Mouse (Mus musculus) intestine, embryonic 15.5 days (tissue): ENCODE results near the gene Dydc1. TPM values are rescaled to one million over a fixed set of nuclear protein-coding genes. Genes with fewer than 3 reads are reported as not detected.

Experiments used
- ATAC-seq: fragments of 200-750 bp; cut with Nextera tagmentation; 2 replicates; pipeline ENCODE4 v1.8.0; 2017; ENCODE audit warnings: moderate TSS enrichment, moderate library complexity
- H3K27ac ChIP-seq: fragments of 300-500 bp; sonication (generic); 2 replicates; pipeline ENCODE4 v1.5.1; 2015; ENCODE audit warnings: mild to moderate bottlenecking, inconsistent platforms
- H3K27me3 ChIP-seq: fragments of 300-500 bp; sonication (generic); replicated peaks from 2 replicates; pipeline ENCODE4 v1.6.1; 2015; ENCODE audit warnings: inconsistent platforms
- H3K36me3 ChIP-seq: fragments of 300-500 bp; sonication (generic); 2 replicates; pipeline ENCODE4 v1.6.1; 2015; ENCODE audit warnings: inconsistent platforms
- H3K4me1 ChIP-seq: fragments of 300-500 bp; sonication (generic); replicated peaks from 2 replicates; pipeline ENCODE4 v1.6.1; 2015; ENCODE audit warnings: inconsistent platforms
- H3K4me2 ChIP-seq: fragments of 300-500 bp; sonication (generic); replicated peaks from 2 replicates; pipeline ENCODE4 v1.6.1; 2015; ENCODE audit warnings: mild to moderate bottlenecking, inconsistent platforms
- H3K4me3 ChIP-seq: fragments of 300-500 bp; sonication (generic); replicated peaks from 2 replicates; pipeline ENCODE4 v1.5.1; 2015; ENCODE audit warnings: inconsistent platforms
- H3K9ac ChIP-seq: fragments of 300-500 bp; sonication (generic); 2 replicates; pipeline ENCODE4 v1.6.1; 2015; ENCODE audit warnings: inconsistent platforms
- H3K9me3 ChIP-seq: fragments of 300-500 bp; sonication (generic); 2 replicates; pipeline ENCODE4 v1.6.1; 2016; ENCODE audit warnings: inconsistent platforms
- WGBS: fragments of 180-500 bp; shearing (Covaris S2); methylation state at CpG from one replicate; pipeline ENCODE4 v1.1.7; 2015; 5-methylcytosine and 5-hydroxymethylcytosine counted together
- polyA plus RNA-seq: library from polyadenylated mRNA; unstranded; fragments of >200 nt; fragmentation: Nextera tagmentation; extraction: Ambion mirVana; gene quantifications from 2 replicates; pipeline ENCODE4 v1.2.1, GENCODE M21; 2015

Gene Dydc1
- polyA plus RNA-seq, 1 experiment from 2014 or later, result not detected

DNA sequence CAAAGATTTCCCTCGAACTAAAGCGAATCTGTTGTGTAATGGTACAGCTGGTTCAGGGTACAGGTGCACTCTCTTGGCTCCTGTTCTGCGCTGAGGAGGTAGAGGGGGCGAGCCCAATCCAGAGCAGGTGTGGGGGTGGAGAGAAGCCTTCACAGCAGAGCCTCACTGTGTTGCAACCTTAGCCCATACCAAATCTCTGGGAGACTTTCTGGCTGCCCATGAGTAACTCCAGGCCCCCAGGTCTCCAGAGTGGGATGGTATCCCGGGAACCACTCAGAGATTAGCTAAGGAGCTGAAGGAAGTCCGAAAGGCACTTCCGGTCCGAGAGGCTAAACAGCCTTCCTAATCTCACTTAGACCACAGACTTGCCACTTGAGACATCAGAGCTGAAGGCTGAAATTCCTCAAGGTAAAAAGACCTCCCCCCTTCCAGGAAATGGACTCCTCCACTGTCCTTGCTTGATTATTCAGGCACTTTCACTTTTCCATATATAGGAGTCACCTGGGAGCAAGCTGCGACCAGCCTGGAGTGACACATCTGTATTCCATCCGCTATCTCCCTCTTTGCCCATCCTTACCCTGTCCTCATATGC lies 32.2 kb downstream of the Dydc1 start, which contains the start of gene Mat1a:
Gene Mat1a, plus strand, starts transcription at position 183 of the 592 bp plus-strand sequence.
- no peak within 1 kb of the TSS for H3K27ac ChIP-seq
- H3K4me3 ChIP-seq, result no peak within 1 kb of the TSS
- H3K4me2 ChIP-seq, result no peak within 1 kb of the TSS
- ATAC-seq, result peak; percentile 77
- no peaks in the 10 kb centered on the region for H3K36me3 ChIP-seq
- whole genome bisulfite sequencing, result 64% methylated on average over 10 of the region's 10 CpGs
- no peaks in the 10 kb centered on the region for H3K27me3 ChIP-seq
- H3K9me3 ChIP-seq, result no peaks in the 10 kb centered on the region
- H3K9ac ChIP-seq, result no peak within 1 kb of the TSS
- H3K4me1 ChIP-seq, result no peaks in the 10 kb centered on the region

DNA sequence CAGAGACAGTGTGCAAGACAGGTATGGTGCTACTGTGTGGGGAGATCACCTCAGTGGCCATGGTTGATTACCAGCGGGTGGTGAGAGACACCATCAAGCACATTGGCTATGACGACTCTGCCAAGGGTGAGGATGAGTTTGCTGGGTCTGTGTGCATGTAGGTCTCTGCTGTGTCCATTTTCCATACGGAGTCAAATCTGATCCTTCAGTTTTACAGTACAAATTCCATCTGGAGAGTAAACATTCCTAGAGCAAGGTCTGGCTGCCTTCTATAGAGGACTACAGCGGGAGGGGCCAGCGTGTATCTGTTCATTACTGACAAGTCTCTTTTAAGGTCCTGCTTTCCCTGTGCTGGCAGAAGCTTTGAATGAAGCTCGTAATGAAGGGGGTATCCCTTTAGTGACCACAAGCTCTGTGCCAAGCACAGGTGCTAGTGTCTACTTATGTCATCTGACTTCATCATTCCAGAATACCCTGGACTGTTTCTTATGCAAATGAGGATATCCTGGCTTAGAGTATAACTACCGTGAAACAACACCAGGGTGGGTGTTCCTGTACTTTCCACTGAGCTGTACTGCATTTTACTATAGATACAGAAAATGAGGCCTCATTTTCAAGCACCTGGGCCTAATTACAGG lies 38.4 kb downstream of the Dydc1 start:
- 83% methylated on average over 7 of the region's 7 CpGs for WGBS
- Histone ChIP-seq H3K4me1 (no peaks in the 10 kb centered on the region), H3K27me3 (no peaks in the 10 kb centered on the region), H3K9ac (no peak overlapping the region), H3K9me3 (no peaks in the 10 kb centered on the region), H3K36me3 (no peaks in the 10 kb centered on the region), H3K4me3 (no peak overlapping the region), H3K27ac (no peak overlapping the region), H3K4me2 (no peak overlapping the region)
- no peak for ATAC-seq

DNA sequence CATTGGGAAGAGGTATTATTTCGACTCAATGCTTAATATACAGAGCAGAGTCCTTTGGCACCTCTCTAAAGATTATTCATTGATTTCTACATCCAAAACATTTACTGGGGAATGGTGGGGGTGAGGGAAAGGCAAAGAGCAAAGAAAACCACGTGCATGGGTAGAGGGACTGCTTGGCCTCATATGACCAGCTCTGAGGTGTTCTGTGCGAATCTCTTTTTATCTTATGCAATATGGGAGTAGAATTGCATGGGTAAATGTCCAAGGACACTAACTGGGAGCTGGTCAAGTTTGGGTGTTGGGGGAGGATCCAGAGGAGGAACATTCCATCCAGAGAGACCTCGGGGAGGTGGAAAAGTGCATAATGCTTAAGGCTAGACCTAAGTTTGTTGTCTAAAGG lies 40.2 kb downstream of the Dydc1 start:
- 74% methylated on average over 4 of the region's 4 CpGs for WGBS
- H3K27ac ChIP-seq, result no peak overlapping the region
- no peaks in the 10 kb centered on the region for H3K4me1 ChIP-seq
- H3K27me3 ChIP-seq, result no peaks in the 10 kb centered on the region
- no peak overlapping the region for H3K4me3 ChIP-seq
- no peak for ATAC-seq
- H3K36me3 ChIP-seq, result no peaks in the 10 kb centered on the region
- no peak overlapping the region for H3K4me2 ChIP-seq
- no peak overlapping the region for H3K9ac ChIP-seq
- H3K9me3 ChIP-seq, result no peaks in the 10 kb centered on the region

DNA sequence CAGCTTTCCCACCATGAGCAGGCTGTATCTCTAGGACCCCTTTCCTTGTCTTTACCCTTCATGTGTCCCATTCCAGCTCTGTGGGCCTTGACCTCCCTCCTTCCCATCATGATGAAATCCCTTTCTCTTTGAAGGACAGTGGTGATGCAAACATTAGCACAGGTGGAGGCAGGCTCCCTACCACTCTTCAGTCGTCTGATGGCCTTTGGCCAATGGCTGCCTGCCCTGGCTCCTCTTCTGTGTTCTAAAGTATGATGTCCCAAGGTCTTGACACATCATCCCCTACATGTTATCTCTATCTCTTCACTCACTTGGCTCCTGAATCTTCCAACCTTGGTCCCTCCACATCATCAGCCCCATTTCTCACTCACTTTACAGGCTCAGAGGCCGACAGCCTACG lies 43.6 kb downstream of the Dydc1 start:
- Histone ChIP-seq H3K36me3 (no peaks in the 10 kb centered on the region), H3K9me3 (no peaks in the 10 kb centered on the region), H3K27me3 (no peaks in the 10 kb centered on the region), H3K27ac (no peak overlapping the region), H3K9ac (no peak overlapping the region), H3K4me2 (no peak overlapping the region), H3K4me3 (no peak overlapping the region), H3K4me1 (no peaks in the 10 kb centered on the region)
- ATAC-seq, result no peak
- 81% methylated on average over 3 of the region's 3 CpGs for WGBS

DNA sequence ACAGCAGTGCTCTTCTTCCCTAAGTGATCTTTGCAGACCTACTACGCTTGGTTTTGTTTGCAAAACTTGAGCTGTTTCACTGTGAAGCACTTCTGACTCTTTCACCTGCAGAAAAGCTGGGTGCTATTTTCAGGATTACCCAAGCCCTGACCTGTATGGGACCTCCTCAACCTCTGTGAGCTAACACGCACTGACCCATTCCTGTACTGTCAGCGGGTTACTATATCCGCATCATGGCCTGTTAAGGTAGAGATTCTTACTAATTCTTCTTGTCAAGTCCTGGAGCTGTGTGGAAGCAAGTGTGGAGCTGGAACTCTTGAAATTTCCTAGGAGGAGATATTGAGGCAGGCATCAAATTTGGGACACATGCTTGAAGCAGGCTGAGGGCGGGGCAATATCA lies 52.0 kb downstream of the Dydc1 start:
- WGBS, result 83% methylated on average over 5 of the region's 5 CpGs
- no peaks in the 10 kb centered on the region for H3K27me3 ChIP-seq
- H3K27ac ChIP-seq, result no peak overlapping the region
- H3K36me3 ChIP-seq, result no peaks in the 10 kb centered on the region
- no peak overlapping the region for H3K9ac ChIP-seq
- no peaks in the 10 kb centered on the region for H3K9me3 ChIP-seq
- no peaks in the 10 kb centered on the region for H3K4me1 ChIP-seq
- no peak overlapping the region for H3K4me2 ChIP-seq
- H3K4me3 ChIP-seq, result no peak overlapping the region
- no peak for ATAC-seq

DNA sequence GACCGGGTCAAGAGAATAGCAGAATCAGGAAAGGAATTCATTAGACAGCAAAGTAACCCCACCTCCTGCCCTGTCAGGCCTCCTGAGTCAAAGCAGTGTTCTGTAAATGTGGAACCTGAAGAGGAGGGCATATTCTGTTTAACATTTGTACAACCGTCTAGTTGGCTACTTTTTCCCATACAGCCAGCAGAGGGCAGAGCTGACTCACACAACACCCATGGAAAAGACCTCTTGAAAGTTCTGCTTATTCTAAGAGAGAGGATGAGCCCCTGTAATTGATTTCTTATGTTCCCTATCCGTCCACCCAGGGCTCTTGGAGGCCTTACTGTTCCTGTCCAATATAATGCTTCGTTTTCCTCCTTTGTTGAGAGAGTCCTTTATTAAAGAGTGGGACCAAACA lies 55.3 kb downstream of the Dydc1 start:
- H3K9me3 ChIP-seq, result no peaks in the 10 kb centered on the region

DNA sequence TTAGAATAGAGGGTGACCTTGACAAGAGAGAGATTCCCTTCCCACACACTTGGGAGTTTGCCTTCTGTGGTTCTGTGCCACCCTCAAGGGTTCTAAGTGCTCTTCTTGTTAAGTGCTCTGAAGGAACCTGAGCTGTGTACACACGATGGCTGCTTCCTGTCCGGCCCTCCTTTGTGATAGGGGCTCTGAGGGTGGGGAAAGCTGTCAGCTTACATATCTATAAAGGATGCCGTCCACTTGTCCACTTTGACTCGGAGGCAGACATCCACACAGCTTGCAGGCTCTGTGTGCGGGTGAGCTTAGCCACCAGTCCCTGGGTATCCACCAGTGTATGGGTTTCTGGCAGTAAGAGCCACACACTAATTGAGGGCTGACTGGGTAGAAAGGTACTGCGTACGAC lies 58.8 kb downstream of the Dydc1 start, which contains the start of gene Sftpa1:
Gene Sftpa1, plus strand, starts transcription at position 243 of the 400 bp plus-strand sequence.
- no peak within 1 kb of the TSS for H3K9ac ChIP-seq
- H3K4me1 ChIP-seq, result no peaks in the 10 kb centered on the region
- no peaks in the 10 kb centered on the region for H3K36me3 ChIP-seq
- H3K27me3 ChIP-seq, result no peaks in the 10 kb centered on the region
- no peak for ATAC-seq
- H3K9me3 ChIP-seq, result no peaks in the 10 kb centered on the region
- WGBS, result 71% methylated on average over 7 of the region's 7 CpGs
- no peak within 1 kb of the TSS for H3K27ac ChIP-seq
- H3K4me2 ChIP-seq, result no peak within 1 kb of the TSS
- H3K4me3 ChIP-seq, result no peak within 1 kb of the TSS

More for the DNA sequence above, 55.3 kb downstream of the Dydc1 start:
- 26% methylated on average over 4 of the region's 4 CpGs for WGBS
- H3K9ac ChIP-seq, result no peak overlapping the region
- H3K36me3 ChIP-seq, result no peaks in the 10 kb centered on the region
- H3K27ac ChIP-seq, result no peak overlapping the region
- no peak overlapping the region for H3K4me2 ChIP-seq
- H3K4me3 ChIP-seq, result no peak overlapping the region
- H3K4me1 ChIP-seq, result no peaks in the 10 kb centered on the region
- no peaks in the 10 kb centered on the region for H3K27me3 ChIP-seq
- no peak for ATAC-seq

DNA sequence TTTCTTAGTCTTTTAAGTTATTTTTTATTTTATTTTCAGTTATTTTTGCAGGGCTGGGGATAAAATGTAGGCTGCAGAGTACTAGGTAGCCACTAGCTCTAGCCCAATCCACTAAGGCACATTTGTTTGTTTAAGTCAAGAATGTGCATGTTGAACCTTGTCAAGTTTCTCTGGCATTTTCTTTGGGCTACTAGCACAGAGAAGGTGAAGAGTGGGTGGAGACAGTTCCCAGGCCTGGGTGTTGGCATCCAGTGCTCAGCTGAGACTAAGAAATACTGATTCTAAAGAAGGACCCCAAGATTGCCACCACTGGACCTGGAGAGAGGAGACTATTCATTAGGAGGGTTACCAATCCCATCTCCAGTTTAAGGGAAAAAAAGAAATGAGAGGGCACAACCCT lies 64.3 kb downstream of the Dydc1 start:
- H3K9ac ChIP-seq, result no peak overlapping the region
- H3K36me3 ChIP-seq, result no peaks in the 10 kb centered on the region
- H3K27me3 ChIP-seq, result no peaks in the 10 kb centered on the region
- no peak overlapping the region for H3K4me2 ChIP-seq
- H3K9me3 ChIP-seq, result no peaks in the 10 kb centered on the region
- H3K27ac ChIP-seq, result no peak overlapping the region
- no peak overlapping the region for H3K4me3 ChIP-seq
- ATAC-seq, result no peak
- no peaks in the 10 kb centered on the region for H3K4me1 ChIP-seq

DNA sequence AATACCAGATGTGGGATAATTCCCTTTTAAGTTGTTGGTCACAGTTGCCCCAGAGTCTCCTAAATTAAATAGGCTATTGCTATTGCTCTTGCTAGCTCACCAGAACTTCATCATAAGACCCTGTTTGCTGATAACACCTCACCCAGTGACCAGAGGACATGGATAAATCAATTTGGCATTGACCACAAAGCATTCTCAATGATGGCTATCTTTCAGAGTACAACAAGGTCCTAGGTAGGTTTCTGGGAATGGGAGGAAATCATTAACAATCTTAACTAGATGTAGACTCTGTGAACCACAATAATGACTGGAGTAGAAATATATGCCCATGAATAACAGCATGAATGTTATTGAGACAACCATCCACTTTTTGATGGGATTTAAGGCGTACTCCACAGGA lies 68.0 kb downstream of the Dydc1 start:
- no peak overlapping the region for H3K27ac ChIP-seq
- no peaks in the 10 kb centered on the region for H3K4me1 ChIP-seq
- no peak overlapping the region for H3K9ac ChIP-seq
- H3K27me3 ChIP-seq, result no peaks in the 10 kb centered on the region
- H3K36me3 ChIP-seq, result no peaks in the 10 kb centered on the region
- WGBS, result 80% methylated on average over 1 of the region's 1 CpGs
- no peak overlapping the region for H3K4me3 ChIP-seq
- no peaks in the 10 kb centered on the region for H3K9me3 ChIP-seq
- no peak for ATAC-seq
- H3K4me2 ChIP-seq, result no peak overlapping the region

Other genes with a start within 250 kb of the Dydc1 start
- gene Sh2d4b, start 179.6 kb upstream of the Dydc1 start, polyA plus RNA-seq, result 0.13 and 0.14 TPM in 2 replicates
- gene Tspan14, start 106.1 kb upstream of the Dydc1 start, polyA plus RNA-seq, result 56.8 and 61.0 TPM in 2 replicates
- gene Fam213a, start 59.1 kb upstream of the Dydc1 start, polyA plus RNA-seq, result 51.6 and 54.4 TPM in 2 replicates
- gene Dydc2, start 3.7 kb upstream of the Dydc1 start, polyA plus RNA-seq, result 0.42 TPM in 1 of 2 replicates, not detected in the other
- gene Mat1a, start 32.1 kb downstream of the Dydc1 start, polyA plus RNA-seq, result 3.5 and 6.7 TPM in 2 replicates
- gene Sftpa1, start 58.9 kb downstream of the Dydc1 start, polyA plus RNA-seq, result 0.06 TPM in 1 of 2 replicates, not detected in the other
- gene Mbl1, start 78.5 kb downstream of the Dydc1 start, polyA plus RNA-seq, result 0.36 and 0.54 TPM in 2 replicates
- not detected in 2 replicates for gene Sftpd, start 112.2 kb downstream of the Dydc1 start, polyA plus RNA-seq
- 0.08 TPM in 1 of 2 replicates, not detected in the other for gene Gm2832, start 205.9 kb downstream of the Dydc1 start, polyA plus RNA-seq